Mouse (Mus musculus): ENCODE data around the gene Lexm.

- TF ChIP-seq CTCF (IDR thresholded peaks at IDR 0.05) (no peak), EP300 (IDR thresholded peaks at IDR 0.05) (no peak)
Observed at GRCm38 (mm10) chr4:106560846-106561781, 55.9 kb downstream of the Lexm start, which contains the start of gene Dhcr24.

All from lung, postnatal 0 days (tissue).